Mouse (Mus musculus) gastrocnemius, adult 2 months (tissue): ENCODE measurements around the gene Rps27. TPM values are rescaled to one million over a fixed set of nuclear protein-coding genes. Genes with fewer than 3 reads are reported as not detected.

Experiments used
- DNase-seq: peaks from one replicate; pipeline ENCODE4 v3.0.0; 2022
- H3K27ac ChIP-seq: fragments of 200-600 bp; 2 replicates; pipeline ENCODE4 v1.8.1; 2022; ENCODE audit warnings: mild to moderate bottlenecking
- H3K4me3 ChIP-seq: fragments of 200-600 bp; 2 replicates; pipeline ENCODE4 v1.8.1; 2022; ENCODE audit warnings: mild to moderate bottlenecking, moderate library complexity
- CTCF ChIP-seq: fragments of 200-600 bp; IDR thresholded peaks from 2 replicates; pipeline ENCODE4 v1.8.1; 2022; ENCODE audit warnings: antibody characterized with exemption, mild to moderate bottlenecking, moderate library complexity
- intact Hi-C: fragments of 180-260 bp; cut with DNase I; formaldehyde crosslinking; loops from one replicate; pipeline ENCODE4 v1.15.1; 2025
- total RNA-seq, 2 experiments: library from RNA; stranded (reverse); gene quantifications; 2 replicates each; pipeline ENCODE4 v1.2.3; 2021

Gene Rps27
- total RNA-seq, 2 experiments from 2014 or later, result 1,000 to 1,257 TPM

DNA sequence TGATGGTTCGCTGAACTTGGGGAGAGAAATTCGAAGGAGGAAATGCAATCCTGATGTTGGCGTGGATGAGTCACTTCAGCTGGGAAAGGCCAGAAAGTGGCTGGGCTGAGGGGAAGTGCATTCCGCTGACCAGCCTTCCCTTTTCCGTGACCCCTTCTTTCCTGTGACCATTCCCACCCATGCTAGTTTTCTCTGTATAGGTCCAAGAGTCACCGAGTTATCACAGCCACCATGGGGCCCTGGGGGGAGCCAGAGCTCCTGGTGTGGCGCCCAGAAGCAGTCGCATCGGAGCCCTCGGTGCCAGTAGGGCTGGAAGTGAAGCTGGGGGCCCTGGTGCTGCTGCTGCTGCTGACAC, 35.3 kb upstream of the Rps27 start:
- TF ChIP-seq CTCF, result no peak
- Histone ChIP-seq H3K4me3 (peak overlapping the region; percentile 84), H3K27ac (peak overlapping the region; percentile 99)
- peak; percentile 52 for DNase-seq
- intact Hi-C loops, result no loop called here

- intact Hi-C loops, result no loop called here
- no peak for TF ChIP-seq CTCF
- DNase-seq, result peak; percentile 95
- peak within 1 kb of the TSS; percentile 99 for H3K27ac ChIP-seq
- peak within 1 kb of the TSS; percentile 84 for H3K4me3 ChIP-seq
Measured at GRCm38 (mm10) chr3:90247960-90248745, 34.7 kb upstream of the Rps27 start, which contains the start of gene Slc39a1. TSS of gene Slc39a1 (plus strand) at chr3:90248172.

GRCm38 (mm10) chr3:90247630-90247959, 34.1 kb upstream of the Rps27 start:
- no peak for TF ChIP-seq CTCF
- Histone ChIP-seq H3K27ac (peak overlapping the region; percentile 99), H3K4me3 (peak overlapping the region; percentile 84)
- no peak for DNase-seq
- intact Hi-C loops, result no loop called here

DNA sequence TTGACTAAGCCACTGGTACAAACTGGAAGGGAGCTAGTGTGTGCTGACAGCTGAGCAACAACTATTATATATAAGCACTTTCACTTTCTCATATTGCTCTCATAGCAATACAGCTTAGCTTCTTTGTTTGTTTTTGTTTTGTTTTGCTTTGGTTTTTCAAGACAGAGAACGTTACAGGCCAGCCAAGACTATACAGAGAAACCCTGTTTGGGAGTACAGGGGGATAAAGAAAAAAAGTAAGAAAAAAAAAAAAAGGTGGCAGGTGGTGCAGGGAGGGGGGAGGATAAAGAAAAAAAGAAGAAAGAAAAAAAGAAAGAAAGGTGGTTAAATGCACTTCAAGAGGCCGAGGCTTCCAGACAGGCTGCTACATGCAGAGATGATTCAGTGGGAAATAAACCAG, 32.0 kb upstream of the Rps27 start:
- TF ChIP-seq CTCF, result no peak

GRCm38 (mm10) chr3:90242984-90243775, 29.7 kb upstream of the Rps27 start, which contains the start of gene Creb3l4:
TSS of gene Creb3l4 (minus strand) at chr3:90243512.
- intact Hi-C loops, result no loop called here
- DNase-seq, result peak; percentile 48
- TF ChIP-seq CTCF, result no peak
- H3K27ac ChIP-seq, result peak within 1 kb of the TSS; percentile 56; the same call in 1 of the 2 replicates
- H3K4me3 ChIP-seq, result peak within 1 kb of the TSS; percentile 64

More for the DNA sequence above, 32.0 kb upstream of the Rps27 start:
- no peak for DNase-seq
- H3K27ac ChIP-seq, result no peak overlapping the region
- no peak overlapping the region for H3K4me3 ChIP-seq
- intact Hi-C loops, result no loop called here

DNA sequence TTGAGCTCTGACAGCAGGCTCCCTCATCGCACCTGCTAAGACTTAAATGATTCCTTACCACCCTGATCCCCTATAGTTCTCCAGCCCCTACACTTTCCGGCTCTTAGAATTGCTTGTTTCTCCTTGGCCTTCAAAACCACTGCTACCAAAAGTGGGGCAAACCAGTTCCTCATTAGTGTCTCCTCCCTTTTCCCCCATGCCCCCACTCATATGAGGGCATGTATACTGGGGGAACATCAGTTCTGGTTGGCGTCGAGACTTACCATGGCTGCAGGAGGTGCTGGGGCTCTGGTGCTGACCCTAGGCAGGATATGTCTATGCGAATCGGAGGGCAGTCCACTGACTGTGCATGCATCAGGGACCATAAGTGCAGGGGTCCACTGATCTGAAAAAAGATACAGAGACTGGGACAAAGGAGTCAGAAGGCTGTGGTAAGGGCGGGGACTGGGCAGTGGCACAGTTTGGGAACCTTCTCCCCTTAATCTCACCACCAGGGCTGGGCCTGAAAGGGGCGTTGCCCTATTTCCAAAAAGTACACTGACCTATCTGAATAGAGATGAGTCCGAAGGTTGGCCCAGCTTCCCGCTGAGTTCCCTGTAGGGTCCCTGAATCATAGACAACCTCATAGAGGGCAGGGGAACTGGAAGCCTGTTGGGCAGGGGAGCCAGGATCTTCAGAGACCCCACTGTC, 28.4 kb upstream of the Rps27 start:
- intact Hi-C loops, result no loop called here

DNA sequence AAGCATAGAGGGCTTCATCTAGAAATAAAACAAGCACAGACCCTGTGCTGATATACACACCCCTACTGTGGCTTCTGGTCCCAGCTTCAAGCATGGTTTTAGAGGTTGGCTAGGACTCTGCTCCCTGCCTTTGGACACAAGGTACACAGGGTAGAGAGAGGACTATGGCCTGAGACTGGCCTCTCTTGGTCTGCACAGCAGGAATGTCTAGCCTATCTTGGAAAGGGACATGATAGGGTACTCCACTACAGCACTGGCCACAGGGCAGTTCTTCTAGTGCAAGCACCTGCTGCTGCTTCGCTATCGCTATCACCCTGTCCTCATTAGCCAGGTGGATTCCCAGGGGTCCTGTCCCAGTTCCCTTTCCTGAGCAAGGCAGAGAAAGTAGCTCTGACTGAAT, 27.8 kb upstream of the Rps27 start:
- no peak for TF ChIP-seq CTCF
- no peak for DNase-seq
- Histone ChIP-seq H3K4me3 (no peak overlapping the region), H3K27ac (no peak overlapping the region)
- intact Hi-C loops, result no loop called here

More for the DNA sequence above, 28.4 kb upstream of the Rps27 start:
- TF ChIP-seq CTCF, result no peak
- H3K4me3 ChIP-seq, result no peak overlapping the region
- no peak for DNase-seq
- H3K27ac ChIP-seq, result no peak overlapping the region

GRCm38 (mm10) chr3:90231507-90232333, 18.3 kb upstream of the Rps27 start, which contains the start of gene Jtb:
TSS of gene Jtb (plus strand) at chr3:90231597.
- intact Hi-C loops, result no loop called here

DNA sequence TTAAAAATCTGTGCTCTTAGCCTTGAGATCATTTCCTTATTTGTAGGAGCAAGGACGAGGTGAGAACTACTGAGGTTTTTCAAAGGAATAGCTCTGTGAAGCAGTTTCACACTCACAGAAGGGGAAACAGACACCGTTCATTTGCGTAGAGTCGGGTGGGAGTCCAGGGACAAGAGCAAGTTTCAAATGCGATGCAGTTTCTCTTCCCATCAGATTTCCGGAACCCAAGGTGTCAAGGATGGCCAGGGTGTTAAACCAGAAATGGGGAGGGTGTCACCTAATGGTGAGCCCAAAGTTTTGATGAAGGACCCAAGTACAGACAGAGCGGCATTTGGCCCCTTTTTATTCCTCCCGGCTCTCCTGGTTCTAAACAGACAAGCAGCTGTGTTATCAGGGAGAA, 17.6 kb upstream of the Rps27 start:
- Histone ChIP-seq H3K27ac (peak overlapping the region; percentile 98), H3K4me3 (peak overlapping the region; percentile 89)
- TF ChIP-seq CTCF, result no peak
- intact Hi-C loops, result no loop called here
- no peak for DNase-seq

More at GRCm38 (mm10) chr3:90231507-90232333, 18.3 kb upstream of the Rps27 start, which contains the start of gene Jtb:
- peak; percentile 96 for DNase-seq
- Histone ChIP-seq H3K4me3 (peak within 1 kb of the TSS; percentile 89), H3K27ac (peak within 1 kb of the TSS; percentile 98)
- no peak for TF ChIP-seq CTCF

DNA sequence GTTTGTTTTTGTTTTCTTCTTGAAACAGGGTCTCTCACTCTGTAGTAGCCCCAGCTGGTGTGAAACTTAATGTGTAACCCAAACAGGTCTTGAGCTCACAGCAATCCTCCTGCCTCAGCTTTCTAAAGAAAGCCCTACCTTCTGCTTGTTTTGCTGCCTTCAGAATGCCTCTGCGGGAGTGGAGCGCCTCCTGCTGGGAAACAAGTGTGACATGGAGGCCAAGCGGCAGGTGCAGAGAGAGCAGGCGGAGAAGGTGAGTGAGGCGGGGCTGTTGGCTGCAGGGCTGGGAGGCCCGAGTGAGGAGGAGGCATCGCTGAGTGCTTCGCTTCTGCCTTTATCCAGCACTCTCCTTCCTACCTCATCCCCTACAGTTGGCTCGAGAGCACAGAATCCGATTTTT, 10.9 kb upstream of the Rps27 start:
- intact Hi-C loops, result no loop called here
- Histone ChIP-seq H3K27ac (no peak overlapping the region), H3K4me3 (no peak overlapping the region)
- no peak for DNase-seq
- no peak for TF ChIP-seq CTCF

GRCm38 (mm10) chr3:90222941-90223340, 9.5 kb upstream of the Rps27 start:
- TF ChIP-seq CTCF, result no peak
- H3K4me3 ChIP-seq, result no peak overlapping the region
- intact Hi-C loops, result no loop called here
- peak overlapping the region; percentile 70 for H3K27ac ChIP-seq
- DNase-seq, result no peak

- TF ChIP-seq CTCF, result no peak
- Histone ChIP-seq H3K27ac (peak overlapping the region; percentile 70), H3K4me3 (no peak overlapping the region)
- intact Hi-C loops, result no loop called here
- DNase-seq, result no peak
Measured at GRCm38 (mm10) chr3:90222455-90222854, 9.0 kb upstream of the Rps27 start.
